Mouse (Mus musculus) olfactory bulb, adult 2 months (tissue): ENCODE measurements at regions not wholly inside any gene's neighbourhood (a gene's known extent, or its start where the extent isn't known, plus 50 kb on each side); places are given as distances from the start of the nearest gene placed in this dataset.

Source experiments
- CTCF ChIP-seq: fragments of 200-500 bp; IDR thresholded peaks from 2 replicates; pipeline ENCODE4 v1.5.1; 2012; ENCODE audit warnings: low read depth, mild to moderate bottlenecking, low read length, moderate library complexity; ENCODE audit not compliant: insufficient read depth
- POLR2A ChIP-seq: fragments of 200-500 bp; IDR thresholded peaks from 2 replicates; pipeline ENCODE4 v1.6.1; 2012; ENCODE audit warnings: mild to moderate bottlenecking, low read depth, low read length, moderate library complexity; ENCODE audit not compliant: insufficient read depth

DNA sequence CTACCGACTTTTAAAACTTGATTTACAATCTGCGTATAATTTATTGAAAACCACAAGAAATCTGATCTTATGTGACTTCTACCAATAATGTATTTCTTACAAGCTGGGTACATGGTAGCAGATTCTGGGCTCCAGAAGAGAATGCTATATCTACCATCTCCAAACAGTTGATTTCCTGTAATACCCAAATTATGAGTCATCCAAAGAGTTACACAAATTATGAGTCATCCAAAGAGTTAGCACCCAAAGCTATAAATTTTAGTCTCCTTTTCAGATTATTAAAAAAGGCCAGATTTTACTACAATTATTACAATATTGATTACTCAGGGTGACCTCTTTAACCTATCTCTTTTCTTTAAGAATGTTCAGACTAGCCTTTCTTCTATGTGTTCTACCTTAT lies 321.9 kb downstream of the Rprm start:
- TF ChIP-seq CTCF (no peak), POLR2A (no peak)
